In the genomic region with DNA sequence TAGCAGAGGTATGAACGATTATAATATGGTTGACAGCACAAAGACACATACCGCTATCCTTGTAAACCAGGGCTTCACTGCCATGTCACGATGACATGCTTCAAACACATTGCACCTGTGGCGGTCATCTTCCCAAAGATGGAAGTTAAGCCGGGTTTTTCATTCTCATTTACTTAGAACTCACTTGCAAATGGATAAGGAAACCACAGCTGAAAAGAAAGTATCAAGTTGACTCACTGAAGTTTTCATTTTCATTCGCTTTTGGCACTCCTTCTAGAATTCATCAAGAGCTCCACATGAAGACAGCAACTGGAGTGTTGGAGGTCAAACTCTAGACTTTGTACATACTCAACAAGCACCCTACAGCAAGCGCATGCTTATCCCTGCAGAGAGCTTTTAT, we compare ENCODE assay signal across 25 mouse cellular contexts. TPM values are rescaled to one million over a fixed set of nuclear protein-coding genes. Genes with fewer than 3 reads are reported as not detected.
DNase-seq lines count a peak whose midpoint lies in the region; ATAC-seq and TF ChIP-seq lines count a peak whose summit lies in the region.
"Had no signal": no experiment of that assay in that cellular context is flagged by ENCODE, and none has a peak within 500 bp of the region (broad histone marks: within the 10 kb centered on the region; RNA-seq: fewer than 3 reads in every experiment).

No protein-coding gene starts in this region.

- no peaks in the 10 kb centered on the region for H3K27me3 ChIP-seq in CH12.LX (replicated peaks)
- no peaks in the 10 kb centered on the region for H3K27me3 ChIP-seq in small intestine, adult 2 months (ENCODE audit: control insufficient read depth, insufficient read depth, low read length)
- H3K27me3 ChIP-seq in stomach, postnatal 0 days (ENCODE audit: control insufficient read depth, insufficient read depth, low read length) = no peaks in the 10 kb centered on the region
- H3K27me3 ChIP-seq: embryonic facial prominence, embryonic 13.5 days; embryonic facial prominence, embryonic 15.5 days; forebrain, embryonic 13.5 days; forebrain, embryonic 15.5 days; Patski had no signal

- ATAC-seq in stomach, postnatal 0 days (ENCODE audit: low FRiP score, low TSS enrichment) = no peak
- no peak for ATAC-seq in granulocyte monocyte progenitor cell, adult 5-6 weeks (replicated peaks; ENCODE audit: poor library complexity, severe bottlenecking)
- ATAC-seq: activated CD4-positive, CD25-positive, alpha-beta regulatory T cell, adult 4 months; forebrain, embryonic 13.5 days; forebrain, embryonic 15.5 days; forebrain, postnatal 0 days; Patski had no signal

- H3K4me1 ChIP-seq in CH12.LX (ENCODE audit: control insufficient read depth in 1 of 2, insufficient read depth in 2 of 2) = peaks cover 4 to 41% of the 10 kb centered on the region in 2 experiments; a peak in 2 of 4 replicates
- peaks cover 8% of the 10 kb centered on the region; the same call in 1 of the 2 replicates for H3K4me1 ChIP-seq in embryonic fibroblast, embryonic 13.5 days (ENCODE audit: control insufficient read depth, insufficient read depth, low read length)
- H3K4me1 ChIP-seq in small intestine, adult 2 months (ENCODE audit: control insufficient read depth, insufficient read depth, insufficient read length, low read length) = peaks cover 8% of the 10 kb centered on the region; the same call in 1 of the 2 replicates
- peaks cover 4% of the 10 kb centered on the region; the same call in 1 of the 2 replicates for H3K4me1 ChIP-seq in stomach, postnatal 0 days (replicated peaks; ENCODE audit: control insufficient read depth, insufficient read depth)
- H3K4me1 ChIP-seq: embryonic facial prominence, embryonic 13.5 days; forebrain, embryonic 13.5 days; forebrain, embryonic 15.5 days had no signal

- no peak overlapping the region for H3K4me3 ChIP-seq in CH12.LX (replicated peaks in 1 of 3; ENCODE audit: low read depth in 2 of 3, low read length in 2 of 3, poor library complexity in 1 of 3)
- no peak overlapping the region for H3K4me3 ChIP-seq in embryonic fibroblast, embryonic 13.5 days (ENCODE audit: insufficient read depth, low read length)
- H3K4me3 ChIP-seq in small intestine, adult 2 months (ENCODE audit: low read depth, low read length) = no peak overlapping the region
- no peak overlapping the region for H3K4me3 ChIP-seq in stomach, postnatal 0 days (ENCODE audit: low read depth, low read length)
- H3K4me3 ChIP-seq: embryonic facial prominence, embryonic 13.5 days; embryonic facial prominence, embryonic 15.5 days; forebrain, embryonic 13.5 days; forebrain, embryonic 15.5 days had no signal

- in situ Hi-C loops in CH12.LX (cut with MboI; ENCODE audit: low pct_ligation_motif_present, low pct_unique_long_range_greater_than_20kb, low sequenced_read_pairs) = no loop called here

- H3K79me2 ChIP-seq in CH12.LX (replicated peaks; ENCODE audit: control insufficient read depth, extremely low read depth, insufficient read depth, poor library complexity, severe bottlenecking) = no peaks in the 10 kb centered on the region

- no peaks in the 10 kb centered on the region for H3K36me3 ChIP-seq in CH12.LX (replicated peaks in 1 of 2; ENCODE audit: control insufficient read depth in 1 of 2, insufficient read depth in 1 of 2, low read length in 1 of 2)
- H3K36me3 ChIP-seq in small intestine, adult 2 months (ENCODE audit: control insufficient read depth, insufficient read depth, low read length) = no peaks in the 10 kb centered on the region
- no peaks in the 10 kb centered on the region for H3K36me3 ChIP-seq in stomach, postnatal 0 days (ENCODE audit: control insufficient read depth, insufficient read depth, low read length)
- H3K36me3 ChIP-seq: embryonic facial prominence, embryonic 13.5 days; embryonic facial prominence, embryonic 15.5 days; forebrain, embryonic 15.5 days; G1E had no signal

- 83% methylated on average over 7 of the region's 7 CpGs for WGBS in small intestine, adult 2 months
- 86% methylated on average over 7 of the region's 7 CpGs for WGBS in stomach, postnatal 0 days

- peak overlapping the region; percentile 65 for H3K4me2 ChIP-seq in CH12.LX (ENCODE audit: insufficient read depth, low read depth, poor library complexity, severe bottlenecking)
- no peak overlapping the region for H3K4me2 ChIP-seq in stomach, postnatal 0 days (replicated peaks; ENCODE audit: low read depth)
- H3K4me2 ChIP-seq: embryonic facial prominence, embryonic 13.5 days; embryonic facial prominence, embryonic 15.5 days; forebrain, embryonic 13.5 days; forebrain, embryonic 15.5 days had no signal

- H3K9ac ChIP-seq in CH12.LX (ENCODE audit: insufficient read depth, low read depth) = no peak overlapping the region
- H3K9ac ChIP-seq in stomach, postnatal 0 days (ENCODE audit: low read length) = no peak overlapping the region
- H3K9ac ChIP-seq: embryonic facial prominence, embryonic 13.5 days; embryonic facial prominence, embryonic 15.5 days; forebrain, embryonic 13.5 days; forebrain, embryonic 15.5 days; forebrain, postnatal 0 days had no signal

- TF ChIP-seq EP300 in CH12.LX (IDR thresholded peaks at IDR 0.05; ENCODE audit: low read length) = peak; percentile 91
- no peak for TF ChIP-seq EP300 in stomach, postnatal 0 days (optimal IDR thresholded peaks at IDR 0.05)

- TF ChIP-seq CTCF in CH12.LX (conservative IDR thresholded peaks at IDR 0.05 in 1 of 2, IDR thresholded peaks at IDR 0.05 in 1 of 2; ENCODE audit: low read depth in 2 of 2, low read length in 2 of 2) = no peak
- no peak for TF ChIP-seq CTCF in embryonic fibroblast, embryonic 13.5 days (IDR thresholded peaks at IDR 0.05; ENCODE audit: borderline replicate concordance, insufficient read depth, low read length)
- TF ChIP-seq CTCF in small intestine, adult 2 months (IDR thresholded peaks at IDR 0.05; ENCODE audit: extremely low read depth, insufficient read length, insufficient replicate concordance, low read depth, low read length) = no peak
- TF ChIP-seq CTCF in stomach, postnatal 0 days (IDR thresholded peaks at IDR 0.05; ENCODE audit: low read depth) = no peak

- dilution Hi-C loops in CH12.LX (cut with MboI; ENCODE audit: extremely low pct_ligation_motif_present, extremely low pct_unique_long_range_greater_than_20kb, low sequenced_read_pairs) = no loop called here

- no peaks in the 10 kb centered on the region for H3K9me3 ChIP-seq in CH12.LX (replicated peaks; ENCODE audit: low read length)
- no peaks in the 10 kb centered on the region for H3K9me3 ChIP-seq in stomach, postnatal 0 days (ENCODE audit: control insufficient read depth, low read length)
- H3K9me3 ChIP-seq: embryonic facial prominence, embryonic 13.5 days; embryonic facial prominence, embryonic 15.5 days; forebrain, embryonic 13.5 days; forebrain, embryonic 15.5 days; G1E had no signal

- TF ChIP-seq RAD21 in CH12.LX (IDR thresholded peaks at IDR 0.05; ENCODE audit: low read depth, low read length) = no peak; the same call in none of the 2 replicates

- no peak overlapping the region for H3K27ac ChIP-seq in CH12.LX (ENCODE audit: insufficient read depth, low read depth)
- H3K27ac ChIP-seq in embryonic fibroblast, embryonic 13.5 days (ENCODE audit: insufficient read depth, low read length) = 0 out of 2 replicates have a peak overlapping the region, but pooled peaks have one; percentile 1
- peak overlapping the region; percentile 11; the same call in 1 of the 2 replicates for H3K27ac ChIP-seq in small intestine, adult 2 months (ENCODE audit: insufficient read depth, low read depth, low read length)
- H3K27ac ChIP-seq in stomach, postnatal 0 days (replicated peaks) = peak overlapping the region; percentile 31; the same call in 1 of the 2 replicates
- H3K27ac ChIP-seq: embryonic facial prominence, embryonic 13.5 days; embryonic facial prominence, embryonic 15.5 days; forebrain, embryonic 13.5 days; forebrain, embryonic 15.5 days had no signal

- TF ChIP-seq POLR2A in CH12.LX (IDR thresholded peaks at IDR 0.05; ENCODE audit: low read depth, low read length) = no peak
- TF ChIP-seq POLR2A in embryonic fibroblast, embryonic 13.5 days (IDR thresholded peaks at IDR 0.05; ENCODE audit: low read depth, low read length) = no peak
- no peak for TF ChIP-seq POLR2A in small intestine, adult 2 months (IDR thresholded peaks at IDR 0.05; ENCODE audit: low read depth, low read length)

- no peak for DNase-seq in CH12.LX (ENCODE audit: extremely low read depth)
- no peak for DNase-seq in stomach, postnatal 0 days (ENCODE audit: low spot score)
- DNase-seq in adrenal gland, postnatal 4 days (ENCODE audit: low spot score in 2 of 2) = no peak
- no peak for DNase-seq in thymus, postnatal 10 days (ENCODE audit: low spot score in 2 of 2)
- DNase-seq: adrenal gland, adult 8-10 months; adrenal gland, postnatal 14 days; adrenal gland, postnatal 36 days; cerebellum, adult 11 months; cerebellum, adult 18-20 months; cerebellum, adult 8-10 months; cerebellum, adult 9-11 months; cerebellum, postnatal 14 days; cerebellum, postnatal 36 days; embryo, embryonic 11 days; forebrain, postnatal 0 days had no signal

RNA-seq across cellular contexts. Expression of a gene that starts 9.5 kb away (rescaled TPM):
- 56.1 and 74.8 TPM in 2 replicates for total RNA-seq in CH12.LX (2012; rRNA removed)
- total RNA-seq in CH12.LX (2014; rRNA removed) = 61.9 and 70.5 TPM in 2 replicates
- 52.0 and 52.5 TPM in 2 replicates for polyA plus RNA-seq in CH12.LX (2012; ENCODE audit: insufficient read length, low read depth)
- 51.1 and 55.1 TPM in 2 replicates for polyA plus RNA-seq in embryonic fibroblast, embryonic 13.5 days (2011; ENCODE audit: insufficient read length, low read depth, missing spikeins)
- 16.7 and 35.8 TPM in 2 replicates for polyA plus RNA-seq in small intestine, adult 2 months (2012; rRNA removed)
- polyA plus RNA-seq in stomach, postnatal 0 days (2015; fragmentation: Nextera tagmentation; extraction: Ambion mirVana) = 77.0 and 77.9 TPM in 2 replicates
- total RNA-seq in granulocyte monocyte progenitor cell, adult 5-6 weeks (2014; fragmentation: Nextera tagmentation) = 54.9 and 65.5 TPM in 2 replicates
- total RNA-seq in granulocyte monocyte progenitor cell, adult 5-6 weeks (2017) = 77.7 and 82.8 TPM in 2 replicates
- 10 to 100 TPM; 59.7 to 60.0 TPM for total RNA-seq in adrenal gland, postnatal 4 days (2021)

RNA-seq across cellular contexts. Expression of a gene that starts 51.0 kb away (rescaled TPM):
- total RNA-seq in CH12.LX (2012; rRNA removed) (15.8 and 18.2 TPM in 2 replicates), CH12.LX (2014; rRNA removed) (20.7 and 26.4 TPM in 2 replicates)
- 25.4 and 27.4 TPM in 2 replicates for polyA plus RNA-seq in CH12.LX (2012; ENCODE audit: insufficient read length, low read depth)
- polyA plus RNA-seq in embryonic fibroblast, embryonic 13.5 days (2011; ENCODE audit: insufficient read length, low read depth, missing spikeins) = 45.7 and 58.6 TPM in 2 replicates
- 31.8 and 51.7 TPM in 2 replicates for polyA plus RNA-seq in small intestine, adult 2 months (2012; rRNA removed)
- polyA plus RNA-seq in stomach, postnatal 0 days (2015; fragmentation: Nextera tagmentation; extraction: Ambion mirVana) = 13.4 and 13.9 TPM in 2 replicates
- total RNA-seq in granulocyte monocyte progenitor cell, adult 5-6 weeks (2014; fragmentation: Nextera tagmentation) = 13.4 and 13.6 TPM in 2 replicates
- 17.2 and 22.6 TPM in 2 replicates for total RNA-seq in granulocyte monocyte progenitor cell, adult 5-6 weeks (2017)
- 10 to 100 TPM; 84.9 TPM for total RNA-seq in adrenal gland, postnatal 4 days (2021)

RNA-seq across cellular contexts. Expression of a gene that starts 56.4 kb away (rescaled TPM):
- total RNA-seq in CH12.LX (2012; rRNA removed) (5.0 and 7.9 TPM in 2 replicates), CH12.LX (2014; rRNA removed) (8.7 and 8.9 TPM in 2 replicates)
- 6.6 and 6.7 TPM in 2 replicates for polyA plus RNA-seq in CH12.LX (2012; ENCODE audit: insufficient read length, low read depth)
- 3.7 and 4.1 TPM in 2 replicates for polyA plus RNA-seq in embryonic fibroblast, embryonic 13.5 days (2011; ENCODE audit: insufficient read length, low read depth, missing spikeins)
- 2.1 and 2.4 TPM in 2 replicates for polyA plus RNA-seq in small intestine, adult 2 months (2012; rRNA removed)
- polyA plus RNA-seq in stomach, postnatal 0 days (2015; fragmentation: Nextera tagmentation; extraction: Ambion mirVana) = 3.4 and 3.8 TPM in 2 replicates
- total RNA-seq in granulocyte monocyte progenitor cell, adult 5-6 weeks (2014; fragmentation: Nextera tagmentation) = 2.3 and 11.5 TPM in 2 replicates
- total RNA-seq in granulocyte monocyte progenitor cell, adult 5-6 weeks (2017) = 5.5 and 7.2 TPM in 2 replicates
- 1 to 10 TPM; 7.0 to 9.1 TPM for total RNA-seq in adrenal gland, postnatal 4 days (2021)
